Mouse (Mus musculus) c-Kit-positive CD71-positive TER-119-positive erythroid progenitor cells, embryonic 14.5 days (primary cell): ENCODE results near the gene Plekha3.

Experiments
- DNase-seq: peaks from one replicate; pipeline ENCODE4 v3.0.0-alpha.2; 2013; ENCODE audit warnings: low spot score

Plekha3 gene

DNA sequence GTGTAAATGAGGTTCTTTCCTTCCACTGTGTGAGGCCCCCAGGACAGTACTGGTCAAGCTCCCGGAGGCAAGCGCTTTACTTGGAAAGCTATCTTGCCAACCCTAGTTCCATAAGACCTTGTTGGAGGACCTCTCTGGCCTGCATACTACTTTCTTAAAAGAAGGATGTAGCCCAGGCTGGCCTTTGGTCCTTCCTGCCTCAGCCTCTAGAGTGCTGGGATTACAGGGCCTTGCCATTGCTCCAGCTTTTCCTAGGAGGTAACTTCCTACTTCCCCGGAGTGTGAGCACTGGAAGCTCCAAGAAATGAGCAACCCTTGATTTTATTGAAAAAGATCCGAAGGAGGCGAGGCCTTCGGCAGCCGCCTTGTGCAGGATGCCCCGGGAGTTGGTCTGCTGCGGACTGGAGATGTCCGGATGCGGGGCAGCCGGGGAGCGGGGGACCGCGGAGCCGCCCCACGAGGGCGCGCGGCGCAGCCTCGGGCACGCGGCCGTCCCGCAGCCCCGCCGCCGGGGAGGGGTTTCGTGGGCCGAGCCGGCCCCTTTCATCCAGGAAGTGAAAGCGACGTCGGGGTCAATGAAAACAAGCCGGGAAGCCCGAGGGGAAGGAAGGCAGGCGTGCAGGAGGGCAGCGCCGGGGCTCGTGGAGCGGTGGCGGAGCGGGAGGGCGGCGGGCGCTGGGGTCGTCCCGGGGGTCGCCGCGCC, at the start of gene Plekha3:
Gene Plekha3 (plus strand): TSS at position 557 of the 703 bp plus-strand sequence.
- peak; percentile 40 for DNase-seq

DNA sequence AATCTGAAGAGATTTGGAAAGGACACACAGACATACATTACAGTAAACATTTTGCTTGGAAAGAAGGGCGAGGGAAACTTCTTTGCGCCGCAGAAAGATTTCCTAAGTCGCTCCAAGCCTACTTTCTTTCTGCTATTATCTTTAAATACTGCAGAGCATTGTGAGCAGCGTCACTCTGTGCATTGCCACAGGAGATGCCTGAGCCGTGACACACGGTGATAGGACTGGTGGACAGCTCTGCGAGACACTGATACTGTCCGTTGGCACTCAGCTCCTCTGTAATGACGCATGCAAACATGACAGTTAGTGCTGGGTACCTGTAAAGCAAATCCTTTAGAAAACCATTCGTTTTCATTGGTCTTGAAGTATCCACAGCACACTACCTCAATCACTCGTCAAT, 44.8 kb upstream of the Plekha3 start:
- DNase-seq: no peak

GRCm38 (mm10) chr2:76631600-76631999, 43.5 kb upstream of the Plekha3 start:
- DNase-seq: no peak

DNA sequence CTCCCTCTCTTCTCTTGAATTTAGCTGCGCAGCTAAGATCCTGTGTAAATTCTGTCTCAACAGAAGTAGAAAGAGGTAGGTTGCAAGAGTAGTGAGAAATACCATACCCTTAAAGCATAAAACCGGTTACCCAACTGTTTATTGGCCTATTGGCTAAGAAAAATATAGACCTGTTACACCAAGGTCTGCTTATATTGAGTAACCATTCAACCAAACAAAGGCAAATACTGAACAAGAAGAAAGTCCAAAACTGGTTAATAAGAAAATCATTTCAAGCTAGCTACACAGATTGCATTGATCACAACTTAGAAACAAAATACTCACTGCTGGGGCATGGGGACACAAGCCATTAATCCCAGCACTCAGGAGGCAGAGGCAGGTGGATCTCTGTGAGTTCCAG, 35.4 kb upstream of the Plekha3 start:
- no peak for DNase-seq

- no peak for DNase-seq
Measured at GRCm38 (mm10) chr2:76643801-76644200, 31.3 kb upstream of the Plekha3 start.

DNA sequence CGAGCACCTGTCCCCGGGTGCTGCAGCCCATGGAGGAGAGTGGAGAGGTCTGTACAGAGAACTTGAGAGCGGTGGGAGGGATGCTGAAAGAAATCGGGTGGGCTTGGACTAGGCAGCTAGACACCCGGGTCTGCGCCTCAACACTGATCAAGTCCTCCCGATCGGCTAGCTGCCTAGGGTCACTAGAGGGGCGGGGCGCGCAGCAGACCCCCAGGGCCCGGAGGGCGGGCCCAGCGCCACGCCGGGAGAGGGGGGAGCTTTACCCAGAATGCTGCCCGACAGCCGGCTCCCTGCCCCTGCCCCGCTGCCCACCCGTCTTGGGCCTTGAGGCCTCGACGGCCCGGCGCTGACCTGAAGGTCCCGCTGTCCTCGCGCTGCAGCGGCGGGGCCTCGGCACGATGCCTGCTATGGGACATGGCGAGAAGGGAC, 27.6 kb upstream of the Plekha3 start:
- no peak for DNase-seq

DNA sequence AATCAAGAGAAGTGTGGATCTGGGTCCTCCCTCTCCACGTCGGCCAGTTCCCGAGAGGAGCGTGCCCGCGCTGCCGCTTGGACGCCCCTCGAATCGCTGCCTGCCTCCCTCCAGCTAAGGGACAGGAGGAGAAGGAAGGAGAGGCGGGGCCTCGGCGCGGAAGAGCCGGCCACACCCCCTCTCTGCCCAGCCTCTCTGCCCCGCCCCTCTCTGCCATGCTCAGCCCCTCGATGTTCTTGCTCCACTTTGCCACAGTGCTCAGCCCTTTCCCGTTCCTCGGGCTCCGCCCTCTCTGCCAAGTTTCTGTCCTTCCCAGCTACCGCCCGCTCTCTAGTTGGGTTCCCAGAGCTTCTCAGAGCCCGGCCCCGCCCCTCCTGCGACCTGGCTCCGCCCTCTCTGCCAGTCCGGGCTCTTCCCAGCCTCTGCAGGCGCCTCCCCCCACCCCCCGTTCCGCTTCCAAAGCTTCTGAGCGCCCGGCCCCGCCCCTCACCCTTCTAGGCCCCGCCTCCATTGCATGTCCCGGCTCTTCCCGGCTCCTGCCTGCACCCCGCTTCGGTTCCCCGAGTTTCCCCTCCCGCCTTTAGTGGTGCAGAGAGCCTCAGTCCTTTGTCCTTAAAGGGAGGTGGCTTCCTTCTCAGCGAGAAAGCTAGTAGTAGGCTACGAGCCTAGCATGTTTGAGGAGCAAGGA, 27.1 kb upstream of the Plekha3 start, which contains the start of the genes Prkra and Pjvk:
Gene Prkra (minus strand): TSS at position 133 of the 688 bp plus-strand sequence.
Gene Pjvk (plus strand): TSS at position 594 of the 688 bp plus-strand sequence.
- DNase-seq: peak; percentile 93

DNA sequence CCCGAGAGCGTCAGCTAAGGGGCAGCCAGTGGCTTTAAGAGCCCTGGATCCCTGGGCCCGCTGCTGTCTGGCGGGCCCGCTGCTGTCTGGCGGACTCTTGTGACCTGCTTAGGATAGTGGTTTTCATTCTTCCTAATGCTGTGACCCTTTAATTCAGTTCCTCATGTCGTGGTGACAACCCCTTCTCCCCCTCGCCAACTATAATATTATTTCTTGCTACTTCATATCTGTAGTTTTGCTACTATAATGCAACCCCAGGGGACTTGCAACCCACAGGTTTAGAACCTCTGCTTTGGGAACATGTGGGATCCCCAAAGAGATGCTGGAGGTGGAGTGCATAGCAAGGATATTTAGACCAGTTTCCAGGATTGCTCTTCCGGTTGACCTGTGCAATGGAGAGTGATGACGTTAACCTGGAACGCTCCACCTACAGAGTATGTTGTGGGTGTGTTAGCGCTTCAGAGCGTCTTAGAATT, 26.4 kb upstream of the Plekha3 start:
- no peak for DNase-seq

DNA sequence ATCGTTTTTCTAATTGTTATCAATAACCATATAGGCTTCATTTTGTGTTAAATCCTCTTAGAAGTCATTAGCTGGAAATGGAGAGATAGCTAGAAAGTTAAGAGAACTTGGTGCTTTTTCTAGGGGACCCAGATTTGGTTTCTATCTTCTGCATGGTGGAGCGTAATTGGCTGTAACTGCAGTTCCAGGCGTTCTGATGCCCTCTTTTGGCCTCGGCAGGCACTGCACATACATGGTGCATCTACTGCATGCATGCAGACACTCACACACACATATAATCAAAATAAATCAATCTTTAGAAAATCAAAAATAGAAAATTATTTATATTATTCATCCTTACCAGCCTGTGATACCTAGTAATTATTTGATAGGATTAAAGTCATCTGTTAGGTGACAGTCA, 22.0 kb upstream of the Plekha3 start:
- no peak for DNase-seq

DNA sequence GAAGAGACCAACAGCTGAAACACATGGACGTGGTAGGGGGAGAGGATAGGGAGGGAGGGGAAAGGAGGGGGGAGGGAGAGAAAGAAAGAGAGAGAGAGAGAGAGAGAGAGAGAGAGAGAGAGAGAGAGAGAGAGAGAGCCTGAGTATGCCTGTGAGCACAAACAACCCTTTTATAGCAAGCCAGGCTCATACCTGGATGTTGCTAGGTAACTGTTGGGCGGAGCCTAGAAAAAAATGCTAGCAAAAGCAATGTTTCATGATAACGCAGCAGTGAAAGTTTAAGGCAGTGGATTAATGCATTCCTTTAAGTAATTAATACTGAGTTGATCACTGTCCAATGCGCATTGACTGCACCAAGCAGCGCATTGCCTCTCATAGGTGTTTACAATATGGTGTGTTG, 20.4 kb upstream of the Plekha3 start:
- no peak for DNase-seq

- no peak for DNase-seq
Measured at GRCm38 (mm10) chr2:76655444-76655843, 19.6 kb upstream of the Plekha3 start.

GRCm38 (mm10) chr2:76655982-76656381, 19.1 kb upstream of the Plekha3 start:
- no peak for DNase-seq

DNA sequence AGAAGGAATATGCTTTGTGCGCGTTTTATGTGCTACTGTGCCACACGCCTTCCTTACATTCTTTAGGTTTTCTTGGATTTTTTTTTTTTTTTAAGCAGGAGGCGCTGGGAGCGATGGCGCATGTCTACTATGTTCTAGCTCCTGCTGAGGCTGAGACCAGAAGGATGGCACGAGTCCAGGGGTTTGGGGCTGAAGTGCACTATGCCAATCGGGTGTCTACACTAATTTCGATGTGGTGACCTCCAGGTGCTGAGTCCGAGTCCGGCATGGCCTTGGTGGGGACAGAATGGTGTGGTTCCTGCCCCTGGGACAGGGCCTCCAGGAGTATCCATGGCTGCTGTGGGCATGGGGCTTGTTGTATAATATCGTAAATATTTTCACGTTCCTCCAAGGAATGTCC, 16.5 kb upstream of the Plekha3 start:
- DNase-seq: no peak

- no peak for DNase-seq
Measured at GRCm38 (mm10) chr2:76659419-76659818, 15.7 kb upstream of the Plekha3 start.

DNA sequence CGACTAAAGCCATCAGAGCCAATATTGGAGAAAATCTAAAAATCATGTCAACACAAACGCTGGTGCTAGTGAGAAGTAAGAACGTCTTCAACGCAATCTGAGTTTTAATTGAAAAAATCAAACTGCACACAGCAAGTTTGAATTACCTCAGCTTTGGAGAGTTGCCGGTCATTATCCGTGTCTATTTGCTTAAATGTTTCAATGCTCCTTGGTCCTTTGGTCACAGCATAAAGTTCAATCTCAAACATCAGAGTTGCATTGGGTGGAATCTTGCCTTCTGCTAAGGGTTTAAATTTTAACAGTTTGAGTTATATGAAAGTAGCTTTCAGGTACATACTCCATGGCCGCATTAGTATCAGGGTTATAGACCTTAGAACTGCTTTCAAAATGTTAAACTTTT, 9.6 kb upstream of the Plekha3 start:
- no peak for DNase-seq

DNA sequence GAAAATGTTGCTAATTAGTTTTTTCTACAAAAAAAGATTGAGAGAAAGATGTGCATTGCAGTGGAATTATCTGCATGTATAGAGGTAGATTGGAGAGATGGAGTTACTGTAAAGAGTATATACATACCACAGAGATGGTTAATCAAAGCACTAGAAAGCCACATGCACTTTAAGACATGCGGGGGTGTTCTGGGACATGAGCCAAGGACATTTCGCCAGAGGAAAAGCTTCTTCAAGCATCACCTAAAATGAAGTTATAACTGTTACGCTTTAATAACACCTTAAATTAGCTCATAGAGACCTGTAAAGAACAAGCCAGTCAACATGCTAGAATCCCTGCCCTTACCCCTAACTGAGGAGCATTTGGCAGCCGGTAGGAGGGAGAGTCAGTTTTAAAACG, 7.9 kb upstream of the Plekha3 start:
- no peak for DNase-seq

GRCm38 (mm10) chr2:76671641-76672040, 3.4 kb upstream of the Plekha3 start:
- DNase-seq: no peak

GRCm38 (mm10) chr2:76672134-76672745, 2.8 kb upstream of the Plekha3 start:
- DNase-seq: peak; percentile 10

GRCm38 (mm10) chr2:76672966-76673392, 2.1 kb upstream of the Plekha3 start, which contains the start of gene Fkbp7:
TSS of gene Fkbp7 (minus strand) at chr2:76673116.
- DNase-seq: peak; percentile 91

DNA sequence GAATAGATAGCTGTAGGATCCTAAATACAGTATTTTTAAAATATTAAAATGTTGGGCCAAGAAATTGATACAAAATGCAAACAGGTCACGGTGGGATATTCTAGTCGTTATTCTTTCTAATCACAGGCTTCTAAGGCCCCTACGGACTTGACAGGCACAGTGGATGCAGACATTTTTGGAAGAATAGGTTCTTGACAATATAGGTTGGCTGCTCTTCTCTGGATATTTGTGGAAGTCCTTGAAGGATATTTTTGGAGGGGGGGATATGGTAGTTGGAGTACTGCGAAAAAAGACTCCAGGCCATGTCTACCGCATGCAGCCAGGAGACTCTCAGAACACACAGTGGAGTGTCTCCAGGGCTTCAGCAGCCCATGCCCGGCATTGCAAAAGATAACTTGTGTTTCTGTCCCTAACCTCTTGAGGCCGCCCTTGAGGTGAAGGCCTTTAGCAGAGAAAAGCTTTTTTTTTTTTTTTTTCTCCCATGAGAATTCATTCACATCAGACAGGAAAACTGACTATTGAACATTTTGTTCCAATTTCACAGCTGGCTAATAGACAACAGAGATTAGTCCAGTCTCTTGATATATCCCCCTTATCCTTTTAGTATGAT, 1.5 kb upstream of the Plekha3 start:
- peak; percentile 63 for DNase-seq

DNA sequence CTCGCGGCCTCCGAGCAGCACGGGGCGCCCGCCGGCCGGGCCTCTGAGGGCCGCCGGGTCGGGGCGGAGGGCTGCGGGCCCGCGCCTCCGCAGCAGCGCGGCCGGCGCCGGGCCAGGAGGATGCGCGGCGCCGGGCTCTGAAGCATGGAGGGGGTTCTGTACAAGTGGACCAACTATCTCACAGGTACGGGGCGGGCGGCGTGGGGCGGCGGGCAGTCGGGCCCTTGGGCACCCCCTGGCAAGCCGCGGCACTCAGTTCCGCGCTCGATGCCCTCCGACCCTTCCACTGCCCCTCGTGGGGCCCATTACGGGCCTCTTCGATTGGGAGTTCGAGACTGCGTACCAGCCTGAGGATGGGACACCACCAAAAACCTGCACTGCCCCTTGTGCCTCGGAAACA, 370 bp downstream of the Plekha3 start:
- DNase-seq: peak; percentile 23

DNA sequence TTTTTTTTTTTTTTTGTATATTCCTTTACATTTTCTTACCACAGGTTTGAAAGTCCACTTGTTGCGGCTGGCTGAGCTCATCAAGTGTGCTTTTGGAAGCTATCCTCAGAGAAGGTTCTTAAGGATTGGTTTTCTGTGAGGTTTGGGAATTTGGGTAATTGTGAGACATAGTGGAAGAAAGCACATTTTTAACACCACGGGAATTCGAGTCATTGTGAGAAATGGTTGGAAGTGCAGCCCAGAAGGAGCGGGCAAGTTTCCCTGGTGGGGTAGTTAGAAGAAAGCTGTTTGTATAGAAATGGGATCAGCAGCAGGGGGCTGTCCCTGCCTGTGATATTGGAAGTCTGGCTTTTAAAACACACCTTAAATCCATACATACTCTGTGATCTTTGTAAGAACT, 868 bp downstream of the Plekha3 start:
- DNase-seq: no peak
